40 mouse cellular contexts compared by ENCODE assay signal in genomic region chr10:52358467-52358866, GRCm38 (mm10). TPM values are rescaled to one million over a fixed set of nuclear protein-coding genes. Genes with fewer than 3 reads are reported as not detected.
"Had no signal": no experiment of that assay in that cellular context is flagged by ENCODE, and none has a peak within 500 bp of the region (broad histone marks: within the 10 kb centered on the region; RNA-seq: fewer than 3 reads in every experiment).

Gene Gm26741, plus strand, starts transcription at chr10:52358767.

- H3K4me1 ChIP-seq: embryonic facial prominence, embryonic 10.5 days; embryonic facial prominence, embryonic 12.5 days; embryonic facial prominence, embryonic 13.5 days; embryonic facial prominence, embryonic 15.5 days; forebrain, embryonic 10.5 days; forebrain, embryonic 12.5 days; forebrain, embryonic 13.5 days; forebrain, embryonic 15.5 days had no signal

- H3K27me3 ChIP-seq: embryonic facial prominence, embryonic 12.5 days; embryonic facial prominence, embryonic 13.5 days; embryonic facial prominence, embryonic 15.5 days; forebrain, embryonic 12.5 days; forebrain, embryonic 13.5 days; forebrain, embryonic 15.5 days had no signal

- H3K9me3 ChIP-seq: embryonic facial prominence, embryonic 10.5 days; embryonic facial prominence, embryonic 12.5 days; embryonic facial prominence, embryonic 13.5 days; embryonic facial prominence, embryonic 15.5 days; forebrain, embryonic 10.5 days; forebrain, embryonic 12.5 days; forebrain, embryonic 13.5 days; forebrain, embryonic 15.5 days had no signal

- H3K4me2 ChIP-seq: embryonic facial prominence, embryonic 12.5 days; embryonic facial prominence, embryonic 13.5 days; embryonic facial prominence, embryonic 15.5 days; forebrain, embryonic 12.5 days; forebrain, embryonic 13.5 days; forebrain, embryonic 15.5 days had no signal

- H3K4me3 ChIP-seq: embryonic facial prominence, embryonic 10.5 days; embryonic facial prominence, embryonic 12.5 days; embryonic facial prominence, embryonic 13.5 days; embryonic facial prominence, embryonic 15.5 days; erythroblast, embryonic 14.5 days; forebrain, embryonic 10.5 days; forebrain, embryonic 12.5 days; forebrain, embryonic 13.5 days; forebrain, embryonic 15.5 days; gastrocnemius, adult 2 months; heart, adult 2 months had no signal

- H3K9ac ChIP-seq: embryonic facial prominence, embryonic 12.5 days; embryonic facial prominence, embryonic 13.5 days; embryonic facial prominence, embryonic 15.5 days; forebrain, embryonic 12.5 days; forebrain, embryonic 13.5 days; forebrain, embryonic 15.5 days; forebrain, postnatal 0 days had no signal

- ATAC-seq: forebrain, embryonic 13.5 days; forebrain, embryonic 14.5 days; forebrain, embryonic 15.5 days; forebrain, embryonic 16.5 days; forebrain, postnatal 0 days had no signal

- H3K27ac ChIP-seq: embryonic facial prominence, embryonic 10.5 days; embryonic facial prominence, embryonic 12.5 days; embryonic facial prominence, embryonic 13.5 days; embryonic facial prominence, embryonic 15.5 days; forebrain, embryonic 10.5 days; forebrain, embryonic 12.5 days; forebrain, embryonic 13.5 days; forebrain, embryonic 15.5 days; gastrocnemius, adult 2 months; heart, adult 2 months had no signal

- DNase-seq: cerebellum, adult 8-10 months; cerebellum, adult 9-10 months; cerebellum, adult 9-11 months; cerebellum, postnatal 10 days; cerebellum, postnatal 14 days; cerebellum, postnatal 25 days; cerebellum, postnatal 36 days; embryo, embryonic 11 days; forebrain, postnatal 0 days; gastrocnemius, adult 2 months; gastrocnemius, postnatal 10 days; gastrocnemius, postnatal 14 days; gastrocnemius, postnatal 25 days; gastrocnemius, postnatal 36 days; heart, adult 11 months; heart, adult 18-20 months; heart, adult 2 months had no signal

RNA-seq across cellular contexts. Expression of gene Gm26741, which starts in this region (rescaled TPM):
- total RNA-seq: common myeloid progenitor, adult 5-6 weeks; forebrain, postnatal 0 days; gastrocnemius, adult 18-20 months; gastrocnemius, adult 2 months; gastrocnemius, adult 8-10 months; gastrocnemius, postnatal 10 days; gastrocnemius, postnatal 14 days; gastrocnemius, postnatal 25 days; gastrocnemius, postnatal 36 days; gastrocnemius, postnatal 4 days; granulocyte monocyte progenitor cell, adult 5-6 weeks; heart, adult 18-20 months; heart, adult 2 months; heart, adult 8-10 months had no signal
- polyA plus RNA-seq: cortical plate, adult 2 months; embryonic facial prominence, embryonic 10.5 days; embryonic facial prominence, embryonic 11.5 days; embryonic facial prominence, embryonic 12.5 days; embryonic facial prominence, embryonic 13.5 days; embryonic facial prominence, embryonic 14.5 days; embryonic facial prominence, embryonic 15.5 days; erythroblast, embryonic 14.5 days; forebrain, embryonic 10.5 days; forebrain, embryonic 11.5 days; forebrain, embryonic 12.5 days; forebrain, embryonic 13.5 days; forebrain, embryonic 14.5 days; forebrain, embryonic 15.5 days; forebrain, embryonic 16.5 days; forebrain, postnatal 0 days; frontal cortex, adult 2 months; gonadal fat pad, adult 2 months; heart, adult 2 months had no signal
